Comparison of ENCODE assay signal across 28 mouse cellular contexts in the genomic region with DNA sequence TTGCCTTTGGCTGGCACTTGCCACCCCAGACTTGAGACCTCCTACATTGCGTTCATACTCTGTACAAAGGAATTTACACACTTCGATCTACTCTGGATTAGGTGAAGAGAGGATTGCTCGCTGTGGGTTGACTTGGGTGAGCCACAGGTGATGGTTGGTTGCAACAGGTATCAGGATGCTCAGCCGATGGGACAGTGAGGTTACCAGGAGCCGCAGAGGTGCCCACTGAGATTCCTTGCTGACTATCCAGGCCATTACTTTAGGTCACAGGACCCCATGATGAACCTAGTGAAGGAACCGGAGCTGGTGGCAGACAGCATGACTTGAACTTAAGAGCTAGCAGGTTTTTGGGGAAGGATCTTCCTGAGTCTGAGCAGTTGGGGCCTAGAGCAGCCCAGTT. TPM values are rescaled to one million over a fixed set of nuclear protein-coding genes. Genes with fewer than 3 reads are reported as not detected.
"Had no signal": no experiment of that assay in that cellular context is flagged by ENCODE, and none has a peak within 500 bp of the region (broad histone marks: within the 10 kb centered on the region; RNA-seq: fewer than 3 reads in every experiment).

No protein-coding gene starts in this region.

- DNase-seq: cerebellum, adult 18-20 months; cerebellum, adult 2 months; cerebellum, adult 8-10 months; cerebellum, adult 9-10 months; cerebellum, adult 9-11 months; cerebellum, postnatal 10 days; cerebellum, postnatal 14 days; cerebellum, postnatal 25 days; cerebellum, postnatal 36 days; embryo, embryonic 11 days; forebrain, postnatal 0 days; gastrocnemius, adult 2 months; gastrocnemius, postnatal 10 days; gastrocnemius, postnatal 14 days; gastrocnemius, postnatal 25 days; gastrocnemius, postnatal 36 days; heart, adult 18-20 months had no signal

- H3K9me3 ChIP-seq: embryonic facial prominence, embryonic 10.5 days; embryonic facial prominence, embryonic 12.5 days; embryonic facial prominence, embryonic 13.5 days; embryonic facial prominence, embryonic 15.5 days; forebrain, embryonic 10.5 days; forebrain, embryonic 12.5 days; forebrain, embryonic 13.5 days; forebrain, embryonic 15.5 days had no signal

- ATAC-seq: forebrain, embryonic 13.5 days; forebrain, embryonic 14.5 days; forebrain, embryonic 15.5 days; forebrain, embryonic 16.5 days; forebrain, postnatal 0 days had no signal

- H3K4me1 ChIP-seq: embryonic facial prominence, embryonic 12.5 days had no signal

- H3K36me3 ChIP-seq: embryonic facial prominence, embryonic 10.5 days; embryonic facial prominence, embryonic 12.5 days; embryonic facial prominence, embryonic 13.5 days; embryonic facial prominence, embryonic 15.5 days; forebrain, embryonic 10.5 days; forebrain, embryonic 12.5 days; forebrain, embryonic 15.5 days had no signal

- H3K9ac ChIP-seq: embryonic facial prominence, embryonic 12.5 days; embryonic facial prominence, embryonic 13.5 days; embryonic facial prominence, embryonic 15.5 days; forebrain, embryonic 12.5 days; forebrain, embryonic 13.5 days; forebrain, embryonic 15.5 days; forebrain, postnatal 0 days had no signal

- H3K4me2 ChIP-seq: embryonic facial prominence, embryonic 12.5 days; embryonic facial prominence, embryonic 13.5 days; embryonic facial prominence, embryonic 15.5 days; forebrain, embryonic 12.5 days; forebrain, embryonic 13.5 days; forebrain, embryonic 15.5 days had no signal

- H3K4me3 ChIP-seq: embryonic facial prominence, embryonic 10.5 days; embryonic facial prominence, embryonic 12.5 days; embryonic facial prominence, embryonic 13.5 days; embryonic facial prominence, embryonic 15.5 days; erythroblast, embryonic 14.5 days; forebrain, embryonic 10.5 days; forebrain, embryonic 12.5 days; forebrain, embryonic 13.5 days; forebrain, embryonic 15.5 days; gastrocnemius, adult 2 months had no signal

- H3K27ac ChIP-seq: embryonic facial prominence, embryonic 10.5 days; embryonic facial prominence, embryonic 12.5 days; embryonic facial prominence, embryonic 13.5 days; embryonic facial prominence, embryonic 15.5 days; forebrain, embryonic 10.5 days; forebrain, embryonic 12.5 days; forebrain, embryonic 13.5 days; forebrain, embryonic 15.5 days; gastrocnemius, adult 2 months had no signal

RNA-seq across cellular contexts. Expression of gene Bean1, which starts 2.2 kb away (rescaled TPM):
- polyA plus RNA-seq: erythroblast, embryonic 14.5 days had no signal
